In the genomic region with DNA sequence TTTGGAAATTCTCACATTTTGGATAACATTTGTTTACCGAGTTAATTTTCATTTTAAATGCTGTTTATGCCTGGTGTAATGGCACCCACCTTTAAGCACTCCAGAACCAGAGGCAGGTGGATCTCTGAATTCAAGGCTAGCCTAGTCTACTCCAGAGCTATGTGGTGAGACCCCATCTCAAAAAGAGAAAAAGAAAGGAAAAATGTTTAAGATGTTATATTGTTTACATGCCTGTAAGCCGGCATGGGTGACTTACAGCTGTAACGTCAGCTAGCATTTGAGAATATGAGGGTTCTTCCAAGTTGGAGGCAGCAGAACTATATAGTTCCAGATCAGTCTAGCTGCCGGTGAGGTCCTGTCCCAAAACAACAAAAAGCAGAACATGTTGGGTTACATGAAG, we compare ENCODE assay signal across 10 mouse cellular contexts.
"Had no signal": no experiment of that assay in that cellular context is flagged by ENCODE, and none has a peak within 500 bp of the region (broad histone marks: within the 10 kb centered on the region; RNA-seq: fewer than 3 reads in every experiment).

No protein-coding gene starts in this region.

- H3K9me3 ChIP-seq: limb, embryonic 15.5 days; midbrain, embryonic 10.5 days had no signal

- H3K9ac ChIP-seq: limb, embryonic 15.5 days had no signal

- ATAC-seq: midbrain, embryonic 16.5 days had no signal

- H3K27ac ChIP-seq: limb, embryonic 15.5 days; stomach, postnatal 0 days had no signal

- DNase-seq: kidney, adult 18-20 months; kidney, postnatal 10 days; lung, embryonic 14.5 days; lung, postnatal 10 days; lung, postnatal 4 days; thymus, postnatal 4 days had no signal

- H3K36me3 ChIP-seq: limb, embryonic 15.5 days; midbrain, embryonic 10.5 days had no signal
